Mouse (Mus musculus) lung, postnatal 0 days (tissue): Measurements from ENCODE around the gene Wnt11. TPM values are rescaled to one million over a fixed set of nuclear protein-coding genes. Genes with fewer than 3 reads are reported as not detected.
A peak's percentile ranks its signal among the peaks of the same experiment; 100 is the strongest.

Experiments
- ATAC-seq: fragments of 200-750 bp; cut with Nextera tagmentation; 2 replicates; pipeline ENCODE4 v1.8.0; 2017; ENCODE audit warnings: moderate library complexity
- DNase-seq: peaks from one replicate; pipeline ENCODE4 v3.0.0-alpha.2; 2016; ENCODE audit warnings: low spot score
- H3K27ac ChIP-seq: fragments of 300-500 bp; sonication (generic); 2 replicates; pipeline ENCODE4 v1.5.1; 2014; ENCODE audit warnings: antibody characterized with exemption, mild to moderate bottlenecking, low read length, mixed read lengths
- H3K27me3 ChIP-seq: fragments of 300-500 bp; sonication (generic); replicated peaks from 2 replicates; pipeline ENCODE4 v1.6.1; 2014; ENCODE audit warnings: low read length, mixed read lengths; ENCODE audit not compliant: insufficient read depth
- H3K36me3 ChIP-seq: fragments of 300-500 bp; sonication (generic); 2 replicates; pipeline ENCODE4 v1.6.1; 2014; ENCODE audit warnings: low read length, mixed read lengths; ENCODE audit not compliant: insufficient read depth
- H3K4me1 ChIP-seq: fragments of 300-500 bp; sonication (generic); 2 replicates; pipeline ENCODE4 v1.6.1; 2014; ENCODE audit warnings: antibody characterized with exemption, low read depth, low read length, mixed read lengths; ENCODE audit not compliant: insufficient read depth
- H3K4me2 ChIP-seq: fragments of 300-500 bp; sonication (generic); replicated peaks from 2 replicates; pipeline ENCODE4 v1.6.1; 2014; ENCODE audit warnings: low read depth, mild to moderate bottlenecking, low read length, moderate library complexity, mixed read lengths
- H3K4me3 ChIP-seq: fragments of 300-500 bp; sonication (generic); 2 replicates; pipeline ENCODE4 v1.5.1; 2014; ENCODE audit warnings: low read depth, low read length
- H3K9ac ChIP-seq: fragments of 300-500 bp; sonication (generic); replicated peaks from 2 replicates; pipeline ENCODE4 v1.6.1; 2014; ENCODE audit warnings: low read depth, mild to moderate bottlenecking
- H3K9me3 ChIP-seq: fragments of 300-500 bp; sonication (generic); 2 replicates; pipeline ENCODE4 v1.6.1; 2016; ENCODE audit warnings: low read length, mixed read lengths
- CTCF ChIP-seq: IDR thresholded peaks from 2 replicates; pipeline ENCODE4 v1.5.1; 2016; ENCODE audit warnings: antibody characterized with exemption, mild to moderate bottlenecking
- EP300 ChIP-seq: IDR thresholded peaks from 2 replicates; pipeline ENCODE4 v1.6.1; 2016; ENCODE audit warnings: antibody characterized with exemption, mild to moderate bottlenecking, control low read depth
- WGBS: fragments of 180-500 bp; shearing (Covaris S2); extraction: QIAGEN DNeasy Blood & Tissue Kit; methylation state at CpG from one replicate; pipeline ENCODE4 v1.1.7; 2014; 5-methylcytosine and 5-hydroxymethylcytosine counted together
- polyA plus RNA-seq: library from polyadenylated mRNA; unstranded; fragments of >200 nt; fragmentation: Nextera tagmentation; extraction: Ambion mirVana; gene quantifications from 2 replicates; pipeline ENCODE4 v1.2.1, GENCODE M21; 2015

Wnt11 gene
- polyA plus RNA-seq, 1 experiment from 2014 or later: 10.5 TPM

GRCm38 (mm10) chr7:98853806-98854205, 18.9 kb downstream of the Wnt11 start:
- 71% methylated on average over 6 of the region's 6 CpGs for WGBS
- ATAC-seq (no peak), DNase-seq (no peak)
- H3K9me3 ChIP-seq: no peaks in the 10 kb centered on the region
- H3K9ac ChIP-seq: no peak overlapping the region
- H3K27ac ChIP-seq: no peak overlapping the region
- no peak overlapping the region for H3K4me2 ChIP-seq
- H3K4me3 ChIP-seq: no peak overlapping the region
- H3K4me1 ChIP-seq: peaks cover 3% of the 10 kb centered on the region; the same call in 1 of the 2 replicates
- H3K27me3 ChIP-seq: no peaks in the 10 kb centered on the region
- no peak for TF ChIP-seq EP300
- no peak for TF ChIP-seq CTCF
- H3K36me3 ChIP-seq: no peaks in the 10 kb centered on the region

- 69% methylated on average over 2 of the region's 2 CpGs for WGBS
- DNase-seq (no peak), ATAC-seq (no peak)
- no peaks in the 10 kb centered on the region for H3K9me3 ChIP-seq
- no peak for TF ChIP-seq CTCF
- no peak for TF ChIP-seq EP300
- no peak overlapping the region for H3K4me3 ChIP-seq
- H3K4me1 ChIP-seq: no peaks in the 10 kb centered on the region
- H3K36me3 ChIP-seq: no peaks in the 10 kb centered on the region
- no peak overlapping the region for H3K27ac ChIP-seq
- no peak overlapping the region for H3K9ac ChIP-seq
- H3K4me2 ChIP-seq: no peak overlapping the region
- H3K27me3 ChIP-seq: no peaks in the 10 kb centered on the region
Observed at GRCm38 (mm10) chr7:98855388-98855787, 20.5 kb downstream of the Wnt11 start.

- ATAC-seq (peak; percentile 30; the same call in 1 of the 2 replicates), DNase-seq (peak; percentile 23)
- no peak overlapping the region for H3K9ac ChIP-seq
- no peaks in the 10 kb centered on the region for H3K9me3 ChIP-seq
- no peak overlapping the region for H3K27ac ChIP-seq
- TF ChIP-seq CTCF (no peak), EP300 (no peak)
- no peak overlapping the region for H3K4me3 ChIP-seq
- H3K4me2 ChIP-seq: no peak overlapping the region
- no peaks in the 10 kb centered on the region for H3K36me3 ChIP-seq
- no peaks in the 10 kb centered on the region for H3K27me3 ChIP-seq
- no peaks in the 10 kb centered on the region for H3K4me1 ChIP-seq
- whole genome bisulfite sequencing: 69% methylated on average over 2 of the region's 3 CpGs
Observed at GRCm38 (mm10) chr7:98856128-98856527, 21.2 kb downstream of the Wnt11 start.

- TF ChIP-seq EP300: no peak
- no peak for TF ChIP-seq CTCF
- Histone ChIP-seq H3K27ac (no peak overlapping the region), H3K4me3 (no peak overlapping the region), H3K4me2 (no peak overlapping the region), H3K4me1 (no peaks in the 10 kb centered on the region), H3K27me3 (no peaks in the 10 kb centered on the region), H3K36me3 (no peaks in the 10 kb centered on the region), H3K9ac (no peak overlapping the region), H3K9me3 (no peaks in the 10 kb centered on the region)
- no peak for ATAC-seq
- 49% methylated on average over 3 of the region's 3 CpGs for WGBS
- no peak for DNase-seq
Observed at GRCm38 (mm10) chr7:98857094-98857493, 22.2 kb downstream of the Wnt11 start.

- no peak overlapping the region for H3K4me2 ChIP-seq
- H3K27me3 ChIP-seq: no peaks in the 10 kb centered on the region
- TF ChIP-seq EP300 (no peak), CTCF (no peak)
- no peak for DNase-seq
- WGBS: 48% methylated on average over 2 of the region's 2 CpGs
- no peak for ATAC-seq
- no peak overlapping the region for H3K9ac ChIP-seq
- no peak overlapping the region for H3K4me3 ChIP-seq
- H3K9me3 ChIP-seq: no peaks in the 10 kb centered on the region
- H3K36me3 ChIP-seq: no peaks in the 10 kb centered on the region
- no peaks in the 10 kb centered on the region for H3K4me1 ChIP-seq
- H3K27ac ChIP-seq: no peak overlapping the region
Observed at GRCm38 (mm10) chr7:98861002-98861401, 26.1 kb downstream of the Wnt11 start.

GRCm38 (mm10) chr7:98862994-98863393, 28.1 kb downstream of the Wnt11 start:
- H3K9me3 ChIP-seq: no peaks in the 10 kb centered on the region
- ATAC-seq (no peak), DNase-seq (no peak)
- H3K36me3 ChIP-seq: no peaks in the 10 kb centered on the region
- WGBS: 74% methylated on average over 5 of the region's 5 CpGs
- H3K9ac ChIP-seq: no peak overlapping the region
- TF ChIP-seq CTCF: no peak
- no peak for TF ChIP-seq EP300
- peaks cover 5% of the 10 kb centered on the region; the same call in 1 of the 2 replicates for H3K4me1 ChIP-seq
- H3K27ac ChIP-seq: no peak overlapping the region
- no peak overlapping the region for H3K4me3 ChIP-seq
- no peak overlapping the region for H3K4me2 ChIP-seq
- no peaks in the 10 kb centered on the region for H3K27me3 ChIP-seq
